Mouse (Mus musculus): ENCODE data around the gene Pid1. TPM values are rescaled to one million over a fixed set of nuclear protein-coding genes. Genes with fewer than 3 reads are reported as not detected.
A peak's percentile ranks its signal among the peaks of the same experiment; 100 is the strongest.
"Not testable (repeated sequence)": the region's sequence is repeated elsewhere in the genome, so short reads cannot be mapped to it uniquely, and the experiment has no call there.

Pid1 gene
- polyA plus RNA-seq, 1 experiment from 2014 or later = 107 TPM

- H3K9me3 ChIP-seq (ENCODE audit: control insufficient read depth, low read length) = no peaks in the 10 kb centered on the region
- no peaks in the 10 kb centered on the region for H3K4me1 ChIP-seq (ENCODE audit: control insufficient read depth, insufficient read depth, low read depth, low read length)
- H3K9ac ChIP-seq (ENCODE audit: low read depth, low read length) = no peak overlapping the region
- H3K4me3 ChIP-seq (ENCODE audit: low read length) = no peak overlapping the region
- no peak overlapping the region for H3K4me2 ChIP-seq (ENCODE audit: low read length)
- 90% methylated on average over 7 of the region's 7 CpGs for WGBS
- ATAC-seq = no peak
- no peaks in the 10 kb centered on the region for H3K36me3 ChIP-seq (ENCODE audit: control insufficient read depth, insufficient read depth, low read length)
- no peak overlapping the region for H3K27ac ChIP-seq (ENCODE audit: low read depth, low read length)
- H3K27me3 ChIP-seq (replicated peaks; ENCODE audit: control insufficient read depth, insufficient read depth, low read length) = no peaks in the 10 kb centered on the region
Observed at GRCm38 (mm10) chr1:84225626-84226025, 138.4 kb downstream of the Pid1 start.

DNA sequence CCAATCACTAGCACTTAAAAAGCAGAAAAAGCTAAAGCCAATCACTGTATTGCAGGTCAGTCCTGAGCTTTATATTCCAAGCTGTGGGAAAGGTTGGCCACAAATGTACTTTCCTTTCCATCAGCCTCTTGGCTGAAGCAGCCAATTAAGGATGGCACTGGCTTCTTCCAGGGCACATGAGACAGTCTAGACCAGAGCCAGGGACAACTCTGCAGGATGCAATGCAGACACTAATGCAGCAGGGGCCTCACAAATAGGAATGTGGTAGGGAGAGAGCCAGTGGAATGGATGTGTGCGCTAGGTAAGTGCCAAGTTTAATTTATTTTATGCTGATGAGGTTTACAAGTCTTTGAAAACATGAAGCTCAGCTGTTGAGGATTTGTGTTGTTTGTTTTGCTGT is 141.9 kb downstream of the Pid1 start:
- 72% methylated on average over 1 of the region's 1 CpGs for WGBS
- Histone ChIP-seq H3K27me3 (replicated peaks; ENCODE audit: control insufficient read depth, insufficient read depth, low read length) (no peaks in the 10 kb centered on the region), H3K27ac (ENCODE audit: low read depth, low read length) (no peak overlapping the region), H3K4me3 (ENCODE audit: low read length) (no peak overlapping the region), H3K36me3 (ENCODE audit: control insufficient read depth, insufficient read depth, low read length) (no peaks in the 10 kb centered on the region), H3K4me1 (ENCODE audit: control insufficient read depth, insufficient read depth, low read depth, low read length) (no peaks in the 10 kb centered on the region; the same call in 1 of the 2 replicates), H3K4me2 (ENCODE audit: low read length) (no peak overlapping the region), H3K9me3 (ENCODE audit: control insufficient read depth, low read length) (no peaks in the 10 kb centered on the region), H3K9ac (ENCODE audit: low read depth, low read length) (no peak overlapping the region)
- ATAC-seq = peak; percentile 52

- no peak overlapping the region for H3K4me2 ChIP-seq (ENCODE audit: low read length)
- no peak overlapping the region for H3K4me3 ChIP-seq (ENCODE audit: low read length)
- 70% methylated on average over 7 of the region's 7 CpGs for WGBS
- no peaks in the 10 kb centered on the region for H3K9me3 ChIP-seq (ENCODE audit: control insufficient read depth, low read length)
- H3K4me1 ChIP-seq (ENCODE audit: control insufficient read depth, insufficient read depth, low read depth, low read length) = no peaks in the 10 kb centered on the region; the same call in 1 of the 2 replicates
- H3K27me3 ChIP-seq (replicated peaks; ENCODE audit: control insufficient read depth, insufficient read depth, low read length) = no peaks in the 10 kb centered on the region
- no peaks in the 10 kb centered on the region for H3K36me3 ChIP-seq (ENCODE audit: control insufficient read depth, insufficient read depth, low read length)
- no peak overlapping the region for H3K9ac ChIP-seq (ENCODE audit: low read depth, low read length)
- ATAC-seq = no peak
- H3K27ac ChIP-seq (ENCODE audit: low read depth, low read length) = no peak overlapping the region
Observed at GRCm38 (mm10) chr1:84218605-84219004, 145.4 kb downstream of the Pid1 start.

GRCm38 (mm10) chr1:84217777-84218176 is 146.2 kb downstream of the Pid1 start:
- Histone ChIP-seq H3K9me3 (ENCODE audit: control insufficient read depth, low read length) (no peaks in the 10 kb centered on the region), H3K9ac (ENCODE audit: low read depth, low read length) (no peak overlapping the region), H3K4me2 (ENCODE audit: low read length) (no peak overlapping the region), H3K27ac (ENCODE audit: low read depth, low read length) (no peak overlapping the region), H3K4me1 (ENCODE audit: control insufficient read depth, insufficient read depth, low read depth, low read length) (no peaks in the 10 kb centered on the region; the same call in 1 of the 2 replicates), H3K27me3 (replicated peaks; ENCODE audit: control insufficient read depth, insufficient read depth, low read length) (no peaks in the 10 kb centered on the region), H3K36me3 (ENCODE audit: control insufficient read depth, insufficient read depth, low read length) (no peaks in the 10 kb centered on the region), H3K4me3 (ENCODE audit: low read length) (no peak overlapping the region)
- no peak for ATAC-seq
- 17% methylated on average over 2 of the region's 2 CpGs for WGBS

DNA sequence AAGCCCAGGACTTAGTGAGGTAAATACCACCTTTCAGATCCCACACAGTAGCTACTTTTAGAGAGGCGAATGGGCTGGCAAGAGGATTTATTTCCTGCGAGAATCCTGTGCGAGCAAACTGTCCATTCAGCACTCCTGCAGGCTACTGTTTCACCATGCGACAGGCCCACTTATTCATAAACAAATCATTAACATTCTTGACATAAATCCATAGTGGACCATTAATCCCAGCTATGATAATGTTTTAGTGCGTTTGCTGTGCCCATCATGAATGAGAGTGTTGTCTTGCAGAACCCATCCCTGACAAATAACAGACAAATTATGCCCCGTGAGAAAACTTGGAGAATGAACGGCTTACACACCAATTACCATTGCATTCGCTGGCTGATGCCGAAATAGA is 152.5 kb downstream of the Pid1 start:
- Histone ChIP-seq H3K36me3 (ENCODE audit: control insufficient read depth, insufficient read depth, low read length) (no peaks in the 10 kb centered on the region), H3K9me3 (ENCODE audit: control insufficient read depth, low read length) (no peaks in the 10 kb centered on the region), H3K4me1 (ENCODE audit: control insufficient read depth, insufficient read depth, low read depth, low read length) (no peaks in the 10 kb centered on the region; the same call in 1 of the 2 replicates), H3K4me2 (ENCODE audit: low read length) (peak overlapping the region; percentile 31), H3K9ac (ENCODE audit: low read depth, low read length) (no peak overlapping the region), H3K27ac (ENCODE audit: low read depth, low read length) (peak overlapping the region; percentile 34; the same call in 1 of the 2 replicates), H3K27me3 (replicated peaks; ENCODE audit: control insufficient read depth, insufficient read depth, low read length) (no peaks in the 10 kb centered on the region), H3K4me3 (ENCODE audit: low read length) (no peak overlapping the region)
- ATAC-seq = 0 out of 2 replicates have a peak, but pooled peaks have one; percentile 27
- WGBS = 26% methylated on average over 9 of the region's 9 CpGs

DNA sequence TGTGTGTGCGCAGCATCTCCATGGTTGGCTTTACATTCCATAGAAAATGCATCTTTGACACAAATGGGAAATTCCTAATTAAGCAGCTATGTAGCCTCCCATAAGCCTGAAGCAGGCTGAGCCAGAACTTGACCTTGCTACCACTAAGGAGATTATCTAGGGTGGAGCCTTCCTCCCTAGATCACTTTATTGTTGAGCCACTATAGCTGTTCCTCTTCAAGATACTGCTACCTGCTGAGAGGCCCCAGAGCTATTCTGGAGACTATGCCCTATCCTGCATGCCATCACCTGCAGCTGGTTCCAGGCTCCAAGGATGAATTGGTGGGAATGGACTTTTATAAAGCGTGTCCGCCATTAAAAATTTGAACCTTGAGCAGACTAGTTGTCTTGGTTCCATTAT is 158.2 kb downstream of the Pid1 start:
- 92% methylated on average over 3 of the region's 3 CpGs for WGBS
- not testable (repeated sequence) for H3K9me3 ChIP-seq (ENCODE audit: control insufficient read depth, low read length); H3K9ac ChIP-seq (ENCODE audit: low read depth, low read length); H3K27ac ChIP-seq (ENCODE audit: low read depth, low read length); H3K27me3 ChIP-seq (replicated peaks; ENCODE audit: control insufficient read depth, insufficient read depth, low read length); H3K4me2 ChIP-seq (ENCODE audit: low read length); H3K4me1 ChIP-seq (ENCODE audit: control insufficient read depth, insufficient read depth, low read depth, low read length); H3K36me3 ChIP-seq (ENCODE audit: control insufficient read depth, insufficient read depth, low read length); H3K4me3 ChIP-seq (ENCODE audit: low read length); ATAC-seq

- 80% methylated on average over 4 of the region's 4 CpGs for WGBS
- H3K27me3 ChIP-seq (replicated peaks; ENCODE audit: control insufficient read depth, insufficient read depth, low read length) = no peaks in the 10 kb centered on the region
- H3K36me3 ChIP-seq (ENCODE audit: control insufficient read depth, insufficient read depth, low read length) = no peaks in the 10 kb centered on the region
- no peaks in the 10 kb centered on the region for H3K9me3 ChIP-seq (ENCODE audit: control insufficient read depth, low read length)
- no peak overlapping the region for H3K4me3 ChIP-seq (ENCODE audit: low read length)
- H3K4me2 ChIP-seq (ENCODE audit: low read length) = no peak overlapping the region
- no peak overlapping the region for H3K9ac ChIP-seq (ENCODE audit: low read depth, low read length)
- no peak overlapping the region for H3K27ac ChIP-seq (ENCODE audit: low read depth, low read length)
- no peaks in the 10 kb centered on the region for H3K4me1 ChIP-seq (ENCODE audit: control insufficient read depth, insufficient read depth, low read depth, low read length)
- ATAC-seq = no peak
Observed at GRCm38 (mm10) chr1:84203494-84203893, 160.5 kb downstream of the Pid1 start.

GRCm38 (mm10) chr1:84199890-84200289 is 164.1 kb downstream of the Pid1 start:
- WGBS = 50% methylated on average over 2 of the region's 2 CpGs
- ATAC-seq = no peak
- no peak overlapping the region for H3K4me3 ChIP-seq (ENCODE audit: low read length)
- no peaks in the 10 kb centered on the region for H3K9me3 ChIP-seq (ENCODE audit: control insufficient read depth, low read length)
- no peaks in the 10 kb centered on the region for H3K4me1 ChIP-seq (ENCODE audit: control insufficient read depth, insufficient read depth, low read depth, low read length)
- H3K27ac ChIP-seq (ENCODE audit: low read depth, low read length) = no peak overlapping the region
- no peaks in the 10 kb centered on the region for H3K27me3 ChIP-seq (replicated peaks; ENCODE audit: control insufficient read depth, insufficient read depth, low read length)
- no peak overlapping the region for H3K9ac ChIP-seq (ENCODE audit: low read depth, low read length)
- H3K4me2 ChIP-seq (ENCODE audit: low read length) = no peak overlapping the region
- H3K36me3 ChIP-seq (ENCODE audit: control insufficient read depth, insufficient read depth, low read length) = no peaks in the 10 kb centered on the region

DNA sequence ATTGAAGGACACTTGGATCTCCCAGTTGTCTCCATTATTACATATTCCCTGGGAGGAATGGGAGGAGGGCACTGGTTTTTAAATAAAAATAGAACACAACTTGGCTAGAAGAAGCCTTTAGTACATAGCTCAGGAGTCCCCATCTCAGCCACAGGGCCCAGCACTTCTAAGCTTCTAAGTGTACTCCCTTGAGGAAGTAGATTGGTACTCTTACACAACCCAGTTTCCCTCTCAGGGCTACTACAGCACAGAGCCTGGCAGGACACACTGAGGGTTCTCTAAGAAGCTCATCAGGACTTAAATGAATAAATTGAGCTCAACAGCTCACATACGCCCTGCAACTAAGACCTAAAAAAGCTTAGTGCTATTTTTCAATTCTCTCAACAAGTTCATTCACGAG is 165.1 kb downstream of the Pid1 start:
- H3K4me2 ChIP-seq (ENCODE audit: low read length) = no peak overlapping the region
- no peaks in the 10 kb centered on the region for H3K36me3 ChIP-seq (ENCODE audit: control insufficient read depth, insufficient read depth, low read length)
- H3K27ac ChIP-seq (ENCODE audit: low read depth, low read length) = no peak overlapping the region
- WGBS = 85% methylated on average over 2 of the region's 2 CpGs
- H3K4me3 ChIP-seq (ENCODE audit: low read length) = no peak overlapping the region
- ATAC-seq = no peak
- no peaks in the 10 kb centered on the region for H3K27me3 ChIP-seq (replicated peaks; ENCODE audit: control insufficient read depth, insufficient read depth, low read length)
- no peaks in the 10 kb centered on the region for H3K9me3 ChIP-seq (ENCODE audit: control insufficient read depth, low read length)
- H3K4me1 ChIP-seq (ENCODE audit: control insufficient read depth, insufficient read depth, low read depth, low read length) = no peaks in the 10 kb centered on the region
- no peak overlapping the region for H3K9ac ChIP-seq (ENCODE audit: low read depth, low read length)

DNA sequence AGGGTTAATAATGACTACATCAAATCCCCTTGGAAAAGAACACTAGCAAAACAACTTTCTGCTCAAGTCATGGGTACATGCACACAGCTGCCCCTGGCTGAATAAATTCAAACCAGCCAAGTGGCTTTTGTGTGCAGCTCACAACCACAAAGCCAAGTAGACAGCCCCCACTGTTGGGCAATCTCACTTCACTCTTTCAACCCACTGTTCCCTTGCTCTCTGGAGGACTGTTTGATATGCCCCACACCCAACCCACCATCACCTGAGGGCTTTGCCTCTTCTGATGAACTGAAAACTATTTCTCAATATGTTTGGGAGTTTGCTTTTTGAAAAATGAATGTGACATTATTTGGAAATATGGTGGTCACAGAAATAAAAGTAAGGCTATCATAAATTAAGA is 171.8 kb downstream of the Pid1 start:
- no peak for ATAC-seq
- no peak overlapping the region for H3K9ac ChIP-seq (ENCODE audit: low read depth, low read length)

More for the DNA sequence above, 171.8 kb downstream of the Pid1 start:
- H3K27ac ChIP-seq (ENCODE audit: low read depth, low read length) = no peak overlapping the region
- no peaks in the 10 kb centered on the region for H3K9me3 ChIP-seq (ENCODE audit: control insufficient read depth, low read length)
- H3K27me3 ChIP-seq (replicated peaks; ENCODE audit: control insufficient read depth, insufficient read depth, low read length) = no peaks in the 10 kb centered on the region
- H3K4me3 ChIP-seq (ENCODE audit: low read length) = no peak overlapping the region
- no peaks in the 10 kb centered on the region for H3K4me1 ChIP-seq (ENCODE audit: control insufficient read depth, insufficient read depth, low read depth, low read length)
- H3K36me3 ChIP-seq (ENCODE audit: control insufficient read depth, insufficient read depth, low read length) = no peaks in the 10 kb centered on the region
- no peak overlapping the region for H3K4me2 ChIP-seq (ENCODE audit: low read length)
